Mouse (Mus musculus): ENCODE data around the gene Zfr2. TPM values are rescaled to one million over a fixed set of nuclear protein-coding genes. Genes with fewer than 3 reads are reported as not detected.

Zfr2 gene
- polyA plus RNA-seq, 1 experiment = 0.19 TPM

- H3K79me3 ChIP-seq (ENCODE audit: low read depth) = no peaks in the 10 kb centered on the region
- no peak for TF ChIP-seq CTCF (IDR thresholded peaks at IDR 0.05; ENCODE audit: control insufficient read depth, insufficient read depth, insufficient read length)
- no peak for TF ChIP-seq MYOG (IDR thresholded peaks at IDR 0.05; ENCODE audit: control insufficient read depth, extremely low read depth, insufficient read length)
- no peak for TF ChIP-seq USF1 (IDR thresholded peaks at IDR 0.05; ENCODE audit: low read depth)
- no peak for TF ChIP-seq CEBPB (IDR thresholded peaks at IDR 0.05; ENCODE audit: low read depth)
- no peak for TF ChIP-seq MAX (IDR thresholded peaks at IDR 0.05)
- no peak for TF ChIP-seq FOSL1 (IDR thresholded peaks at IDR 0.05; ENCODE audit: insufficient read depth, low read length, poor library complexity, severe bottlenecking)
- no peak for TF ChIP-seq MYOD1 (IDR thresholded peaks at IDR 0.05; ENCODE audit: control insufficient read depth, insufficient read length, low read depth)
- H3K79me2 ChIP-seq (ENCODE audit: control insufficient read depth, insufficient read depth) = no peaks in the 10 kb centered on the region
- H3K4me3 ChIP-seq (ENCODE audit: insufficient read depth, poor library complexity, severe bottlenecking) = no peak overlapping the region
- no peaks in the 10 kb centered on the region for H3K27me3 ChIP-seq (ENCODE audit: control insufficient read depth, insufficient read depth, insufficient read length)
- no peaks in the 10 kb centered on the region for H3K36me3 ChIP-seq (ENCODE audit: control insufficient read depth, insufficient read depth)
- no peak overlapping the region for H3ac ChIP-seq (ENCODE audit: control insufficient read depth, insufficient read length, low read depth)
Observed at GRCm38 (mm10) chr10:81277676-81278075, 44.7 kb downstream of the Zfr2 start.

- H3ac ChIP-seq (ENCODE audit: control insufficient read depth, insufficient read length, low read depth) = no peak overlapping the region
- H3K79me2 ChIP-seq (ENCODE audit: control insufficient read depth, insufficient read depth) = no peaks in the 10 kb centered on the region
- no peak for TF ChIP-seq FOSL1 (IDR thresholded peaks at IDR 0.05; ENCODE audit: insufficient read depth, low read length, poor library complexity, severe bottlenecking)
- no peak for TF ChIP-seq CEBPB (IDR thresholded peaks at IDR 0.05; ENCODE audit: low read depth)
- H3K36me3 ChIP-seq (ENCODE audit: control insufficient read depth, insufficient read depth) = no peaks in the 10 kb centered on the region
- H3K27me3 ChIP-seq (ENCODE audit: control insufficient read depth, insufficient read depth, insufficient read length) = peaks cover 18% of the 10 kb centered on the region
- H3K4me3 ChIP-seq (ENCODE audit: insufficient read depth, poor library complexity, severe bottlenecking) = no peak overlapping the region
- no peaks in the 10 kb centered on the region for H3K79me3 ChIP-seq (ENCODE audit: low read depth)
Observed at GRCm38 (mm10) chr10:81279496-81279895, 46.5 kb downstream of the Zfr2 start.

- H3K27me3 ChIP-seq (ENCODE audit: control insufficient read depth, insufficient read depth, insufficient read length) = peaks cover 29% of the 10 kb centered on the region
Observed at GRCm38 (mm10) chr10:81284189-81284588, 51.2 kb downstream of the Zfr2 start.

DNA sequence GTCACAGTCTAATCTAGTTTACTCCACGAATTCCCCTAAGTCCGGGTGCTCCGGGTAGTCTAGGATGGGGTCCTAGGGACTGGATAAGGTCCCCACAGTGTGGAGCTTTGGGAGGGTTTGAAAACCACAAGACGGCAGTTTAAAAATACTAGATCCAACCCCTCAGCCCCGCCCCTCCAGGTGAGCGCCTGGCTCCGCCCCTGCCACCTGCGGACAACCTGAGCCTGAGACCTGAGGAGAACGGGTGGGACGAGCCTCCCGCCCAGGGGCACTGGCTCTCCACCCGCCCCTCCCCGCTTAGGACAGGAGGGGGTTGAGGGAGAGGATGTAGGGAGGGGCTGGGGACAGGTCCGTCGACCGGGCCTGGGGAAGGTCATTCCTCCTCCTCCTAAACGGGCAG lies 51.8 kb downstream of the Zfr2 start:
- no peaks in the 10 kb centered on the region for H3K36me3 ChIP-seq (ENCODE audit: control insufficient read depth, insufficient read depth)
- TF ChIP-seq MYOD1 (IDR thresholded peaks at IDR 0.05; ENCODE audit: control insufficient read depth, insufficient read length, low read depth) (no peak), FOSL1 (IDR thresholded peaks at IDR 0.05; ENCODE audit: insufficient read depth, low read length, poor library complexity, severe bottlenecking) (no peak), CEBPB (IDR thresholded peaks at IDR 0.05; ENCODE audit: low read depth) (no peak), MYOG (IDR thresholded peaks at IDR 0.05; ENCODE audit: control insufficient read depth, extremely low read depth, insufficient read length) (no peak), MAX (IDR thresholded peaks at IDR 0.05) (no peak), USF1 (IDR thresholded peaks at IDR 0.05; ENCODE audit: low read depth) (no peak), CTCF (IDR thresholded peaks at IDR 0.05; ENCODE audit: control insufficient read depth, insufficient read depth, insufficient read length) (no peak)
- no peak overlapping the region for H3ac ChIP-seq (ENCODE audit: control insufficient read depth, insufficient read length, low read depth)
- H3K79me2 ChIP-seq (ENCODE audit: control insufficient read depth, insufficient read depth) = no peaks in the 10 kb centered on the region
- no peaks in the 10 kb centered on the region for H3K79me3 ChIP-seq (ENCODE audit: low read depth)
- H3K27me3 ChIP-seq (ENCODE audit: control insufficient read depth, insufficient read depth, insufficient read length) = peaks cover 29% of the 10 kb centered on the region
- no peak overlapping the region for H3K4me3 ChIP-seq (ENCODE audit: insufficient read depth, poor library complexity, severe bottlenecking)

More at GRCm38 (mm10) chr10:81284189-81284588, 51.2 kb downstream of the Zfr2 start:
- no peak for TF ChIP-seq MAX (IDR thresholded peaks at IDR 0.05)
- TF ChIP-seq USF1 (IDR thresholded peaks at IDR 0.05; ENCODE audit: low read depth) = no peak
- no peak for TF ChIP-seq MYOD1 (IDR thresholded peaks at IDR 0.05; ENCODE audit: control insufficient read depth, insufficient read length, low read depth)
- no peak for TF ChIP-seq FOSL1 (IDR thresholded peaks at IDR 0.05; ENCODE audit: insufficient read depth, low read length, poor library complexity, severe bottlenecking)
- TF ChIP-seq CEBPB (IDR thresholded peaks at IDR 0.05; ENCODE audit: low read depth) = no peak
- no peaks in the 10 kb centered on the region for H3K36me3 ChIP-seq (ENCODE audit: control insufficient read depth, insufficient read depth)
- no peaks in the 10 kb centered on the region for H3K79me3 ChIP-seq (ENCODE audit: low read depth)
- H3K79me2 ChIP-seq (ENCODE audit: control insufficient read depth, insufficient read depth) = no peaks in the 10 kb centered on the region
- H3ac ChIP-seq (ENCODE audit: control insufficient read depth, insufficient read length, low read depth) = no peak overlapping the region
- no peak overlapping the region for H3K4me3 ChIP-seq (ENCODE audit: insufficient read depth, poor library complexity, severe bottlenecking)

- Histone ChIP-seq H3K4me3 (ENCODE audit: insufficient read depth, poor library complexity, severe bottlenecking) (no peak overlapping the region), H3K27me3 (ENCODE audit: control insufficient read depth, insufficient read depth, insufficient read length) (peaks cover 29% of the 10 kb centered on the region), H3K36me3 (ENCODE audit: control insufficient read depth, insufficient read depth) (no peaks in the 10 kb centered on the region), H3ac (ENCODE audit: control insufficient read depth, insufficient read length, low read depth) (peak overlapping the region; percentile 27), H3K79me3 (ENCODE audit: low read depth) (no peaks in the 10 kb centered on the region), H3K79me2 (ENCODE audit: control insufficient read depth, insufficient read depth) (no peaks in the 10 kb centered on the region)
- TF ChIP-seq MYOG (IDR thresholded peaks at IDR 0.05; ENCODE audit: control insufficient read depth, extremely low read depth, insufficient read length) (no peak), CTCF (IDR thresholded peaks at IDR 0.05; ENCODE audit: control insufficient read depth, insufficient read depth, insufficient read length) (no peak), MAX (IDR thresholded peaks at IDR 0.05) (peak; percentile 34)
Observed at GRCm38 (mm10) chr10:81285694-81286450, 52.9 kb downstream of the Zfr2 start.

DNA sequence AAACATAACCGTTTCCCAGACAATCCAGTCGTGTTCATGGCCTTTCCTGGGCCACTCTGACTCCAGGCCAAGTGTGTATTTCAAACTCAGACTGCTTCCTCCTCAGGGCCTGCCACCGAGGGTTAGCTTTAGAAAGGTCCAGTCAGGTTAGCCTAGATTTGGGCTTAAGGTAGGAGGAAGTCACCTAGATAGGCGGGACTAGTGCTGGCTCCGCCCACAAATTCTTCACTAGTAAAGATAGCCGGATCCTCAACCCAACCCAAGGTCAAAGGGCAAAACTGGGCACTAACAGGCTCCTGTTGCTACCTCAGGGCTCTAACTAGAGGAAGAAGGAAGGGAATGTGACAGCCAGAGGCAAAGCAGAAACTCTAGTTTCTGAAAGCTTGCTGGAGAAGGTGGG lies 53.6 kb downstream of the Zfr2 start:
- Histone ChIP-seq H3K4me3 (ENCODE audit: insufficient read depth, poor library complexity, severe bottlenecking) (no peak overlapping the region), H3ac (ENCODE audit: control insufficient read depth, insufficient read length, low read depth) (no peak overlapping the region), H3K79me2 (ENCODE audit: control insufficient read depth, insufficient read depth) (no peaks in the 10 kb centered on the region), H3K36me3 (ENCODE audit: control insufficient read depth, insufficient read depth) (no peaks in the 10 kb centered on the region), H3K79me3 (ENCODE audit: low read depth) (no peaks in the 10 kb centered on the region), H3K27me3 (ENCODE audit: control insufficient read depth, insufficient read depth, insufficient read length) (peaks cover 29% of the 10 kb centered on the region)
- TF ChIP-seq MYOD1 (IDR thresholded peaks at IDR 0.05; ENCODE audit: control insufficient read depth, insufficient read length, low read depth) = no peak
- no peak for TF ChIP-seq CEBPB (IDR thresholded peaks at IDR 0.05; ENCODE audit: low read depth)
